Mouse (Mus musculus) forelimb bud, embryonic 11.5 days (tissue): ENCODE data around the gene Bet1.

Source experiments
- DNase-seq: peaks from one replicate; pipeline ENCODE4 v3.0.0-alpha.2; 2012; ENCODE audit warnings: low read depth, low spot score

Gene Bet1

DNA sequence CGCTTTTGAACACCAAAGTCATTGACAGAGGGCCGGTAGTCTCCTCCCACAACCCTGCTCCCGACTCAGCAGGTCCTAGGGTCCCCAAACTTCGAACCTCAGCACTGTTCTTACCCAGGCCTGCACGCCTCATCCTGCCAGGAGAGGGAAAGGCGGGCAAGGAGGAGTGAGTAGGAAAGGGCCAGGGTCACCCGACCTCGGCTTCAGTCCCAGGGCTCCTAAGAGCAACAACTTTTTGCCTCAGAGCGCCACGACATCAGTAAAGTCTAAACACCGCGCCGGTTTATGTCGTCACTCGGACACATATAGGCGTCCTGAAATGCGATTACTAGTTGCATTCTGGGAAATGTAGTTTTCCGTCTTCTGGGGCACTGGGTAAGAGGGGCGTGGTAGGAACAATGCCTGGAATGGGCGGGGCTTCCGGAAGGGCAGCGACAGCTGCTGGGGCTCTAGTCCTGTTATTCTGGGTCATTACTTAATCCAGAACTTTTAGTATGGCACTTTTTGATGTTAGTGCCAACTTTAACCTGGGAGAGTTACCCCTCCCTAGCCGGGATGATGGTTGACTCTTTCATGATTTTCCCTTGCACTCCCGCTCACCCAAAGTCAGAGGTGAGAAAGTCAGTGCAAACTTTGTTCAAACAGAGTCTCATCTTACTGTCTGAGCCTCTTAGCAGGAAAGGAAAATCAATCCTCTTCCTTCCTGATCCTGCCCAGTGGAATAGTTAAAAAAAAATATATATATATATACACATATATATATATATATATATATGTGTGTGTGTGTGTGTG is at the start of gene Bet1:
Gene Bet1 (minus strand): TSS at position 310 of the 792 bp plus-strand sequence.
- peak; percentile 94 for DNase-seq

DNA sequence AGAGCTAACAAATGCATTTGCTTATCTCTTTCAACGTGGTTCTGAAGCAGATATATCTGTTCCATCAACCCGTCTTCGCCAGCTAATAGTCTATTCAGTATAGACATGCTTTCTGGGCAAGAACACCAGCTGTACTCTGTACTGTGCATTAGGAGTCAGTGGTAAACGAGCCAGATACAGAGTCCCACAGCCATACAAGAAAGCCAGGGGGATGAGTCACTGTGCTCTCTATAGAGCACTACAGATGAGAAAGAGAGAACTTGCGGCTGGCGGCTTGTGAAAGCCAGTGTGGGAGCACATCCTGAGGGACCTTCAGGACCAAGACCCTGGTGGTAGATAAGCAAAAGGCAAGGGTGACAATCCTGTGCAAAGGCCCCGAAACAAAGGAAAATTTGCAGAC is 45.5 kb upstream of the Bet1 start:
- no peak for DNase-seq

DNA sequence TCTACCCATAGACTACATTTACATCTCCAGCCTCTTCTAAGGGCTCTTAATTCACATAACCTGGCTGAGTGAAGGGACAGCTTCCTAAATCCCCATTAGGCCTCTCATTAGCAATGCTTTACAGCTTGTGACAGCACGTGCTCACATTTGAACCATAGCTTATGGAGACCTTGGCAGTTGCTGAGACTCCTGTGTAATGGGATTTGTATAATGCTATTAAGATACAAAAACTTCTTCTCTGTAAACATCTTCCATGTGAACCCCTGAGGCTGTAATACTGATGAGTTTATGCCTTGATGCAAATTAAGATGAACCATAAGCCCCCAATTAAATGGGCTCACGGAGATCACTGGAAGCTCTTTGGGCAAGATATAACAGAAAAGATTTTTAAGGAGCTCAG is 44.4 kb upstream of the Bet1 start:
- DNase-seq, result no peak

DNA sequence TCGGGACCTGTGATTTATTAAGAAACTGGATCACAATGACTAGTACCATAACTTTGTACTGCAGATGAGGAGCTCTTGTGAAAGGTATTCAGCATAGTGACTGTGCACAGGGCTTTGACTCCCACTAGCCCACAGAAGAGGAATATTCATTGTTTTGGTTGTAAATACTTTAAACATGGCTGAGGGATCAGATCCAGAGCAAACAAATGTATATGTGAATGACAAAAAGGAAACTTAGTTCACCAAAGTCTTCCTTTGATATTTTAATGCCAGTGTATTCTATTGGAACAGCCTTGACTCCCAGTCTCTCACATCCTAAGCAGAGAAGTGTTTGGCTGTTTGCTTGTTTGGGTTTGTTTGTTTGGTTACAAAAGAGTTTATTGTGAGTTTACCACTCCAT is 31.8 kb upstream of the Bet1 start:
- DNase-seq, result no peak

DNA sequence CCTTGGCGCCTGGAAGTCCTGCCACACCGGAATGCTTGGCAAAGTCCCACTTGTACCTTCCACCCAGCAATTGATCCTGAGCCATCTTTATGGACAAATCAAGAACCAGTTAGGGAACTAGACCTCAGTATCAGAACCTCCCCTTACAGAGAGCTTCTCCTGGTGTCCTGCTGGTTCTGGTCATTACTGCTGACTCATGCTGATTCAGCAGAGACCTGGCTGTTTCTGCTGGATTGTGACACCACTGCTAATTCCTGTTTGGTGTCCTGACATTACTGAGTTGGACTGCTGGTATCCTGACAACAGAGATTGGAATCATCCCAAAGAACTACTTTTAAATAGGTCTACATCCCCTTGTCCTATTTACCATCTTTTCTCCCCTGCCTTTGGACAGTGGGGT is 3.7 kb upstream of the Bet1 start:
- no peak for DNase-seq

DNA sequence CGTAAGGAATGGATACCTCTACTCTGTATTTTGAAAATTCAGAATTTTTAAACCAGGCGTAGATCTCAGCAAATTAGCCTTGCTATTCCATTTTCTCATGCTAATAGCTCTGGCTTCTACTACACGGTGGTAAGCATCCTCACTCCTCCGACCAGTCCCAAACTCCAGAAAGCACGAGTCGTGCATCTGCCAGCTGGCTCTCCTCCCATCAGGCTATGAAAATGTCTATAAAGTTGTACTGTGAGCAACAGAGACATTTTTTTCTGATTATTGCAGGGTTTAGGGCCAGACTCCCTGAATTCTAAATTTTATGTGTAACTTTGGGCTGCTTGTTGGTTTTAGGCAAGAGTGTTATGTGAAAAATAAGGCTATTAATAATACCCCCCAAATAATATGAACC is 14.5 kb downstream of the Bet1 start:
- no peak for DNase-seq

DNA sequence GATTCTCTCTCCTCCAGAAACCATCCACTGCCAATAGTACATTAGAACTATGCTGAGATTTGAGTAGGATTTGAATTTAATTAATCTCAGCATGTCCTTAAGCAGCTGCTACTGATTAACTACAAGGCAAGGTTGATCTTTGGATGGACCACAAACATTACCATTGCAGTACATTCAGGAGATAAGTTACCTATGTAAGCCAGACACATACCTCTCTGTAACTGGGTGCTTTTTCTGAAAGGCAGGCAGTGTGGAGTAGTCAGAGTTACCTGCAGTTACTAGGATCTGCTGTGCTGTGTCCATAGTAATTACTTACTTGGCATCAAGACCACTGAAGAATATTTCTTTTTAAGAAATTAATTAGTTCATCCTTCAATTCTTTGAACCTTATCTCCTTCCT is 17.1 kb downstream of the Bet1 start:
- no peak for DNase-seq

DNA sequence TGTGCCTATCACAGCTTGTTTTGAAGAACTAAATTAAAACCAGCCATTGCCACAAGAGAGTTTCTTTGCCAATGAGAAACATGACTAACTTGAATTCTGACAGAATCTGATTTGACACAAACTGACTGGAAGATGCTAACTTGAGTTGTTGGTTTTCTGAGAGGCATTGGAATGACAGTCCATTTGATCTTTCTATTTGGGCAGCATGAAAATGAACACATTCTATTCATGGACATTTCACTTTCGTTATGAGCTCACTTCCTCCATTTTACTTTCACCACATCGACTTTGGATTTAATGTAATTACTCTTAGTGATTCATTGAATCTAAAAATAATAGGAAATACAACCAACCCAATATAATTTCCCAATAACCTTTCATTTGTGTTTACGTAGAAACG is 32.4 kb downstream of the Bet1 start:
- no peak for DNase-seq

DNA sequence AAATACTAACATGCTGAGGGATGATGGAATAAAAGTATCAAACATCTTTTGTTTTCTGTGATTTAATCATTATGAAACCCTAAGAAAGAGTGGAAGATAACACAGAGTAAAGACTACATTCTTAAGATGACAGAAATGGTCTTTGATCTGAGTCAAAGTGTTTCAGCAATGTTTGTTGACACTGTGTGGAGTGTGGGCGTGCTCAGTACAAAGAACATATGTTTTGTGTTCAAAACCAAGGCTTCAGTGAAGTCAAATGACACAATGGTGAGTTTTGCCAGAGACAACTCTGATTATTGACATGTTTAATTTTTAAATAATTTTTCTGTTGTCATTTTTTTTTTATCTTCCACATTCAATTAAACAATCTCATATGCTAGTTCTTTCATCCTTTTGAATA is 33.9 kb downstream of the Bet1 start:
- no peak for DNase-seq

DNA sequence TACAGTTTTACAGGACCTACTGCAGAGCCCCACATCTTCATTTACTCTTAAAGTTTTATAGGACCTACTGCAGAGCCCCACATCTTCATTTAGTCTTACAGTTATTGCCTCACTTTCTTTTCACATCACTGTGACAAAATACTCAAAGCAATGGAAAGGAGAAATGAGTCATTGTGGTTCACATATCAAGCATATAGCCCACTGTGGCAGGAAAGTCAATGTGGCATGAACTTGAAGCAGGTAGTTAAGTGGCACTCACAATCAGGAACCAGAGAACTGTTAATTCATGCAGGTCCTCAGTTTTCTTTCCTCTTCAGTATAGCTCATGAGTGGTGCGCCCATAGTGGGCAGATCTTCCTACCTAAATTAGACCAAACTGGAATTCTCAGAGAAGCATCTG is 39.6 kb downstream of the Bet1 start:
- no peak for DNase-seq

DNA sequence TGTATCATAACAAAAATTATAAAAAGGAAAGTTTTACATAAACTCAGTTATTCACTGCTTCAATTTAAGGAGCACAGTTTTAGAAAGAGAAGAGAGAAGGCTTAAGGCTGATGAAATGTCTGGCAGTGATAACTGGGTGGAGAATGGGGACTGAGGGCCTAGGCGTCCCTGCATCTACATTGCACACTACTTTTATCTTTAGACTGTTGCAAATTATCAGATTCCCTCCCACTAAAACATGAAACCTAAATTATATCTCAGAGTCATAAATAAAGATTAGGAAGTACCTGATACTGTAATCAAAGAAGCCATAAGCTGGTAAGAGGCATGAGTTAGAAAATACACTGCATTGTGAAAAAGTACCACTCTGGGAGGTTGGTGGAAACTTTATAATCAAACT is 45.0 kb downstream of the Bet1 start:
- no peak for DNase-seq

DNA sequence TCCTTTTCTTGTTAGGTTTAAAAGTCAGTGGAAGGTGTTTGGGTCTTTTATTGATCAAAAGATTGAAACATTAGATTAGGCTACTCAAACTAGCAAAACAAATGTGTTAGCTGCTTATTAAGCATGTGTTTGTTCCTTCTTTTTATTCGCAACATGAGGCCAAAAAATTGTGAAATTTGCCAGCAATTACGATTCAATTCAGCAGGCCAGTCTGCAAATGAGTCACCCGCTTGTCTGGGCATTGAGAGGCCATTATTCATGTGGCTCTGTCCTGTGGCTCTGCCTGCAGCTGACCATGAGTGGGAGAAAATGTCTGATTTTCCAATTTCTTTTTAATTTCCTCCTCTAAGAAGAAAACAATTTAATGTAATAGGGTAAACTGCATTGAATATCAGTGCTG is 55.8 kb downstream of the Bet1 start:
- no peak for DNase-seq
